Mouse (Mus musculus) megakaryocyte, embryonic 14.5 days (primary cell): ENCODE measurements around the gene Smtnl1.

Experiments
- FLI1 ChIP-seq: IDR thresholded peaks from 2 replicates; pipeline ENCODE4 v1.6.1; 2012; ENCODE audit warnings: low read length, inconsistent platforms, mixed read lengths
- GATA1 ChIP-seq: IDR thresholded peaks from 3 replicates; pipeline ENCODE4 v1.6.1; 2012; ENCODE audit warnings: mixed read lengths, low read length, inconsistent platforms, borderline replicate concordance

- TF ChIP-seq GATA1: no peak
- no peak for TF ChIP-seq FLI1
Measured at GRCm38 (mm10) chr2:84788316-84788715, 34.1 kb downstream of the Smtnl1 start.
